Mouse (Mus musculus) liver, postnatal 0 days (tissue): ENCODE measurements around the gene Dap3.
"Not testable (repeated sequence)": the region's sequence is repeated elsewhere in the genome, so short reads cannot be mapped to it uniquely, and the experiment has no call there.

Experiments
- CTCF ChIP-seq: sonication (generic); IDR thresholded peaks from 2 replicates; pipeline ENCODE4 v1.5.1; 2016; ENCODE audit warnings: antibody characterized with exemption, low read depth
- EP300 ChIP-seq: IDR thresholded peaks from 2 replicates; pipeline ENCODE4 v1.6.1; 2016; ENCODE audit warnings: antibody characterized with exemption, low read depth, mild to moderate bottlenecking

DNA sequence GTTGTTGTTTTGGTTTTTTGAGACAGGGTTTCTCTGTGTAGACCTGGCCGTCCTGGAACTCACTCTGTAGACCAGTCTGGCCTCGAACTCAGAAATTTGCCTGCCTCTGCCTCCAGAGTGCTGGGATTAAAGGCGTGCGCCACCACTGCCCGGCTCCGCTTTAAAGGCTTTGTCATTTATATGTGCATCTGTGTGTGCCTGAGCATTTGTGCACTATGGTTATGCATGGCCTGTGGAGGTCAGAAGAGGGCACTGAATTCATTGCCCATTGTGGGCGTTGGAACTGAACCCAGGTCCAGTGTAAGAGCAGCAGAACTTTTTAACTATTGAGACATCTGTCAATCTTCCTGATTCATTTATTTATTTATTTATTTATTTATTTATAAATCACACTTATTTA is 58.0 kb downstream of the Dap3 start:
- not testable (repeated sequence) for TF ChIP-seq EP300, CTCF
